ENCODE assay signal across 15 mouse cellular contexts in the genomic region with DNA sequence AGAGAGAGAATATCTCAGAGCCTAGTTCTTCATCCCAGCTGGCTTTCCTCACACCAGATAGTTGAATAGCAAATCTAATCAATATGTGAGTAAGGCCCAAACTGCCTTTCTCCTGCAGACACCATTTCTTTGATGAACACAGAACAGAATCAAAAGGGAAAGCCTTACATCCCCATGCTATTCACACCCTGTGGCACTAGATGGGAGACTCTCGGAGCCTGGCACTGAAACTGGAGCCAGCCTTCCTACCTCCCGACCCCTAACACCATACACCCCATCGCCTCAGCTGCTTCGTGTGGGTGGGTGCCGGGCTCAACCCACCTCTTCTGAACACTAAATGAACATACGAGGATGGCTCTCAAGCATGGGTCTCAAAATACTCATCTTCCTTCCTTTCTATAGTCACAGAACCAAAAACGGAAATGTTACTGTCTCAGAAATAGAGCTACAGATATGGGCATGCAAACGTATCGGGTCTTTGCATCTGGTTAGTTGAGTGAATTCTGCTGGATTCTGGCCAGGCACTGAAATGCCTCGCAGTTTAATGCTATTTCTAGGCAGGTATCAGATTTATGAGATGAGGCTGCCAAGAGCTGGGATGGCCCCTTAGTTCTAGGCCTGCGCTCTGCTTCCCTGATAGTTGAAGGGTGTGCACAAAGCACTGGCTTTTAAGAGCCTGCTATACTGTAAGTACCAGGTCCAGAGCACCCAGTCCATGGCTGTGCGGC. TPM values are rescaled to one million over a fixed set of nuclear protein-coding genes. Genes with fewer than 3 reads are reported as not detected.
"Had no signal": no experiment of that assay in that cellular context is flagged by ENCODE, and none has a peak within 500 bp of the region (broad histone marks: within the 10 kb centered on the region; RNA-seq: fewer than 3 reads in every experiment).

No protein-coding gene starts in this region.

- H3K36me3 ChIP-seq: liver, embryonic 15.5 days had no signal

- H3K9me3 ChIP-seq: limb, embryonic 13.5 days; liver, embryonic 15.5 days; midbrain, embryonic 13.5 days; stomach, embryonic 15.5 days had no signal

- H3K4me1 ChIP-seq: limb, embryonic 13.5 days; liver, embryonic 15.5 days; midbrain, embryonic 13.5 days; stomach, embryonic 15.5 days had no signal

- DNase-seq: kidney, adult 8-10 months; kidney, postnatal 25 days; lung, adult 2 months; lung, postnatal 36 days; spleen, adult 18-20 months; thymus, postnatal 36 days had no signal

- H3K4me2 ChIP-seq: limb, embryonic 13.5 days; liver, embryonic 11.5 days; liver, embryonic 15.5 days; midbrain, embryonic 13.5 days; stomach, embryonic 15.5 days had no signal

- H3K27me3 ChIP-seq: limb, embryonic 13.5 days; liver, embryonic 15.5 days; midbrain, embryonic 13.5 days; stomach, embryonic 15.5 days had no signal

- H3K27ac ChIP-seq: limb, embryonic 13.5 days; liver, embryonic 15.5 days; midbrain, embryonic 13.5 days; stomach, embryonic 15.5 days had no signal

- H3K9ac ChIP-seq: limb, embryonic 13.5 days; liver, embryonic 15.5 days; midbrain, embryonic 13.5 days; stomach, embryonic 15.5 days had no signal

- H3K4me3 ChIP-seq: limb, embryonic 13.5 days; liver, embryonic 15.5 days; midbrain, embryonic 13.5 days; stomach, embryonic 15.5 days had no signal

- ATAC-seq: intestine, postnatal 0 days; lung, postnatal 0 days; midbrain, embryonic 13.5 days had no signal

RNA-seq across cellular contexts. Expression of a gene that starts 36.0 kb away (rescaled TPM):
- total RNA-seq: layer of hippocampus, postnatal 25 days; midbrain, postnatal 0 days had no signal
